Mouse (Mus musculus): ENCODE data around the gene Hspg2. TPM values are rescaled to one million over a fixed set of nuclear protein-coding genes. Genes with fewer than 3 reads are reported as not detected.
A peak's percentile ranks its signal among the peaks of the same experiment; 100 is the strongest.

The Hspg2 gene
- polyA plus RNA-seq, 1 experiment from 2014 or later, result 5.2 TPM

- Histone ChIP-seq H3K4me2 (ENCODE audit: low read depth, low read length) (no peak overlapping the region), H3K27ac (ENCODE audit: low read length) (no peak overlapping the region), H3K9me3 (replicated peaks; ENCODE audit: control insufficient read depth, low read length) (no peaks in the 10 kb centered on the region), H3K9ac (ENCODE audit: low read depth, low read length) (no peak overlapping the region), H3K27me3 (ENCODE audit: control insufficient read depth, insufficient read depth, low read depth, low read length) (no peaks in the 10 kb centered on the region), H3K4me3 (ENCODE audit: low read depth, low read length) (no peak overlapping the region), H3K36me3 (ENCODE audit: control insufficient read depth, insufficient read depth) (no peaks in the 10 kb centered on the region), H3K4me1 (ENCODE audit: control insufficient read depth, low read depth, low read length) (peaks cover 12% of the 10 kb centered on the region)
- ATAC-seq (ENCODE audit: low read depth), result no peak
- 71% methylated on average over 11 of the region's 11 CpGs for WGBS (ENCODE audit: insufficient replicate concordance)
Measured at GRCm38 (mm10) chr4:137492563-137492962, 24.0 kb downstream of the Hspg2 start.

- ATAC-seq (ENCODE audit: low read depth), result no peak
- no peak overlapping the region for H3K9ac ChIP-seq (ENCODE audit: low read depth, low read length)
- WGBS (ENCODE audit: insufficient replicate concordance), result 60% methylated on average over 4 of the region's 4 CpGs
- H3K27me3 ChIP-seq (ENCODE audit: control insufficient read depth, insufficient read depth, low read depth, low read length), result no peaks in the 10 kb centered on the region
- peaks cover 6% of the 10 kb centered on the region for H3K4me1 ChIP-seq (ENCODE audit: control insufficient read depth, low read depth, low read length)
- H3K4me2 ChIP-seq (ENCODE audit: low read depth, low read length), result no peak overlapping the region
- H3K36me3 ChIP-seq (ENCODE audit: control insufficient read depth, insufficient read depth), result no peaks in the 10 kb centered on the region
- H3K4me3 ChIP-seq (ENCODE audit: low read depth, low read length), result no peak overlapping the region
- no peaks in the 10 kb centered on the region for H3K9me3 ChIP-seq (replicated peaks; ENCODE audit: control insufficient read depth, low read length)
- H3K27ac ChIP-seq (ENCODE audit: low read length), result no peak overlapping the region
Measured at GRCm38 (mm10) chr4:137493187-137493586, 24.6 kb downstream of the Hspg2 start.

- Histone ChIP-seq H3K4me2 (ENCODE audit: low read depth, low read length) (no peak overlapping the region), H3K27me3 (ENCODE audit: control insufficient read depth, insufficient read depth, low read depth, low read length) (no peaks in the 10 kb centered on the region), H3K4me3 (ENCODE audit: low read depth, low read length) (no peak overlapping the region), H3K4me1 (ENCODE audit: control insufficient read depth, low read depth, low read length) (peaks cover 5% of the 10 kb centered on the region), H3K9me3 (replicated peaks; ENCODE audit: control insufficient read depth, low read length) (no peaks in the 10 kb centered on the region), H3K27ac (ENCODE audit: low read length) (no peak overlapping the region), H3K36me3 (ENCODE audit: control insufficient read depth, insufficient read depth) (no peaks in the 10 kb centered on the region), H3K9ac (ENCODE audit: low read depth, low read length) (no peak overlapping the region)
- 41% methylated on average over 19 of the region's 19 CpGs for WGBS (ENCODE audit: insufficient replicate concordance)
- no peak for ATAC-seq (ENCODE audit: low read depth)
Measured at GRCm38 (mm10) chr4:137494751-137495500, 26.4 kb downstream of the Hspg2 start.

- H3K9ac ChIP-seq (ENCODE audit: low read depth, low read length), result no peak overlapping the region
- H3K27me3 ChIP-seq (ENCODE audit: control insufficient read depth, insufficient read depth, low read depth, low read length), result no peaks in the 10 kb centered on the region
- H3K4me2 ChIP-seq (ENCODE audit: low read depth, low read length), result no peak overlapping the region
- H3K9me3 ChIP-seq (replicated peaks; ENCODE audit: control insufficient read depth, low read length), result no peaks in the 10 kb centered on the region
- WGBS (ENCODE audit: insufficient replicate concordance), result 65% methylated on average over 6 of the region's 6 CpGs
- peaks cover 5% of the 10 kb centered on the region for H3K4me1 ChIP-seq (ENCODE audit: control insufficient read depth, low read depth, low read length)
- no peak overlapping the region for H3K27ac ChIP-seq (ENCODE audit: low read length)
- H3K36me3 ChIP-seq (ENCODE audit: control insufficient read depth, insufficient read depth), result no peaks in the 10 kb centered on the region
- H3K4me3 ChIP-seq (ENCODE audit: low read depth, low read length), result no peak overlapping the region
- no peak for ATAC-seq (ENCODE audit: low read depth)
Measured at GRCm38 (mm10) chr4:137495501-137496100, 27.0 kb downstream of the Hspg2 start.

GRCm38 (mm10) chr4:137497367-137497766 is 28.8 kb downstream of the Hspg2 start:
- Histone ChIP-seq H3K27me3 (ENCODE audit: control insufficient read depth, insufficient read depth, low read depth, low read length) (no peaks in the 10 kb centered on the region), H3K36me3 (ENCODE audit: control insufficient read depth, insufficient read depth) (no peaks in the 10 kb centered on the region), H3K9ac (ENCODE audit: low read depth, low read length) (no peak overlapping the region), H3K4me2 (ENCODE audit: low read depth, low read length) (no peak overlapping the region), H3K4me3 (ENCODE audit: low read depth, low read length) (no peak overlapping the region), H3K27ac (ENCODE audit: low read length) (peak overlapping the region; percentile 42; the same call in 1 of the 2 replicates), H3K9me3 (replicated peaks; ENCODE audit: control insufficient read depth, low read length) (no peaks in the 10 kb centered on the region), H3K4me1 (ENCODE audit: control insufficient read depth, low read depth, low read length) (peaks cover 5% of the 10 kb centered on the region)
- ATAC-seq (ENCODE audit: low read depth), result peak; percentile 45
- 68% methylated on average over 5 of the region's 5 CpGs for WGBS (ENCODE audit: insufficient replicate concordance)

GRCm38 (mm10) chr4:137497892-137498722 is 29.5 kb downstream of the Hspg2 start:
- ATAC-seq (ENCODE audit: low read depth), result peak; percentile 22; the same call in 1 of the 2 replicates

GRCm38 (mm10) chr4:137498882-137499583 is 30.5 kb downstream of the Hspg2 start:
- no peak overlapping the region for H3K4me3 ChIP-seq (ENCODE audit: low read depth, low read length)
- H3K36me3 ChIP-seq (ENCODE audit: control insufficient read depth, insufficient read depth), result no peaks in the 10 kb centered on the region
- H3K9me3 ChIP-seq (replicated peaks; ENCODE audit: control insufficient read depth, low read length), result no peaks in the 10 kb centered on the region
- ATAC-seq (ENCODE audit: low read depth), result peak; percentile 38; the same call in 1 of the 2 replicates
- H3K4me2 ChIP-seq (ENCODE audit: low read depth, low read length), result no peak overlapping the region
- H3K4me1 ChIP-seq (ENCODE audit: control insufficient read depth, low read depth, low read length), result peaks cover 5% of the 10 kb centered on the region
- no peaks in the 10 kb centered on the region for H3K27me3 ChIP-seq (ENCODE audit: control insufficient read depth, insufficient read depth, low read depth, low read length)
- WGBS (ENCODE audit: insufficient replicate concordance), result 64% methylated on average over 9 of the region's 9 CpGs
- no peak overlapping the region for H3K27ac ChIP-seq (ENCODE audit: low read length)
- no peak overlapping the region for H3K9ac ChIP-seq (ENCODE audit: low read depth, low read length)

More at GRCm38 (mm10) chr4:137497892-137498722, 29.5 kb downstream of the Hspg2 start:
- Histone ChIP-seq H3K9ac (ENCODE audit: low read depth, low read length) (no peak overlapping the region), H3K4me2 (ENCODE audit: low read depth, low read length) (no peak overlapping the region), H3K36me3 (ENCODE audit: control insufficient read depth, insufficient read depth) (no peaks in the 10 kb centered on the region), H3K4me3 (ENCODE audit: low read depth, low read length) (no peak overlapping the region), H3K9me3 (replicated peaks; ENCODE audit: control insufficient read depth, low read length) (no peaks in the 10 kb centered on the region), H3K27me3 (ENCODE audit: control insufficient read depth, insufficient read depth, low read depth, low read length) (no peaks in the 10 kb centered on the region), H3K4me1 (ENCODE audit: control insufficient read depth, low read depth, low read length) (peaks cover 5% of the 10 kb centered on the region), H3K27ac (ENCODE audit: low read length) (peak overlapping the region; percentile 42; the same call in 1 of the 2 replicates)
- WGBS (ENCODE audit: insufficient replicate concordance), result 40% methylated on average over 9 of the region's 9 CpGs

GRCm38 (mm10) chr4:137500149-137500548 is 31.6 kb downstream of the Hspg2 start:
- Histone ChIP-seq H3K4me1 (ENCODE audit: control insufficient read depth, low read depth, low read length) (peaks cover 3% of the 10 kb centered on the region), H3K36me3 (ENCODE audit: control insufficient read depth, insufficient read depth) (no peaks in the 10 kb centered on the region), H3K4me3 (ENCODE audit: low read depth, low read length) (no peak overlapping the region), H3K9me3 (replicated peaks; ENCODE audit: control insufficient read depth, low read length) (no peaks in the 10 kb centered on the region), H3K27me3 (ENCODE audit: control insufficient read depth, insufficient read depth, low read depth, low read length) (no peaks in the 10 kb centered on the region), H3K9ac (ENCODE audit: low read depth, low read length) (no peak overlapping the region), H3K4me2 (ENCODE audit: low read depth, low read length) (no peak overlapping the region), H3K27ac (ENCODE audit: low read length) (no peak overlapping the region)
- no peak for ATAC-seq (ENCODE audit: low read depth)
- 72% methylated on average over 12 of the region's 12 CpGs for WGBS (ENCODE audit: insufficient replicate concordance)
